Mouse (Mus musculus): ENCODE measurements at regions not wholly inside any gene's neighbourhood (a gene's known extent, or its start where the extent isn't known, plus 50 kb on each side); places are given as distances from the start of the nearest gene placed in this dataset.

- no peaks in the 10 kb centered on the region for H3K27me3 ChIP-seq (replicated peaks)
- H3K9ac ChIP-seq (ENCODE audit: insufficient read depth, low read depth): no peak overlapping the region
- H3K27ac ChIP-seq (ENCODE audit: insufficient read depth, low read depth): no peak overlapping the region
- DNase-seq (ENCODE audit: extremely low read depth): no peak
- H3K36me3 ChIP-seq (replicated peaks in 1 of 2; ENCODE audit: control insufficient read depth in 1 of 2, insufficient read depth in 1 of 2, low read length in 1 of 2): no peaks in the 10 kb centered on the region
- no peaks in the 10 kb centered on the region for H3K4me1 ChIP-seq (ENCODE audit: control insufficient read depth in 1 of 2, insufficient read depth in 2 of 2)
- dilution Hi-C loops (cut with MboI; ENCODE audit: extremely low pct_ligation_motif_present, extremely low pct_unique_long_range_greater_than_20kb, low sequenced_read_pairs): no loop called here
- TF ChIP-seq TCF12 (IDR thresholded peaks at IDR 0.05; ENCODE audit: low read depth, low read length): no peak
- H3K79me2 ChIP-seq (replicated peaks; ENCODE audit: control insufficient read depth, extremely low read depth, insufficient read depth, poor library complexity, severe bottlenecking): no peaks in the 10 kb centered on the region
- no peaks in the 10 kb centered on the region for H3K9me3 ChIP-seq (replicated peaks; ENCODE audit: low read length)
- in situ Hi-C loops (cut with MboI; ENCODE audit: low pct_ligation_motif_present, low pct_unique_long_range_greater_than_20kb, low sequenced_read_pairs): no loop called here
- H3K4me3 ChIP-seq (replicated peaks in 1 of 3; ENCODE audit: low read depth in 2 of 3, low read length in 2 of 3, poor library complexity in 1 of 3): no peak overlapping the region
- H3K4me2 ChIP-seq (ENCODE audit: insufficient read depth, low read depth, poor library complexity, severe bottlenecking): no peak overlapping the region
Measured at GRCm38 (mm10) chr4:12308332-12308731, 136.5 kb upstream of the Fam92a start.

GRCm38 (mm10) chr4:12306618-12307565, 135.1 kb upstream of the Fam92a start:
- Histone ChIP-seq H3K4me3 (replicated peaks in 1 of 3; ENCODE audit: low read depth in 2 of 3, low read length in 2 of 3, poor library complexity in 1 of 3) (no peak overlapping the region), H3K27me3 (replicated peaks) (no peaks in the 10 kb centered on the region), H3K36me3 (replicated peaks in 1 of 2; ENCODE audit: control insufficient read depth in 1 of 2, insufficient read depth in 1 of 2, low read length in 1 of 2) (no peaks in the 10 kb centered on the region), H3K27ac (ENCODE audit: insufficient read depth, low read depth) (no peak overlapping the region), H3K79me2 (replicated peaks; ENCODE audit: control insufficient read depth, extremely low read depth, insufficient read depth, poor library complexity, severe bottlenecking) (no peaks in the 10 kb centered on the region), H3K9me3 (replicated peaks; ENCODE audit: low read length) (no peaks in the 10 kb centered on the region), H3K4me2 (ENCODE audit: insufficient read depth, low read depth, poor library complexity, severe bottlenecking) (no peak overlapping the region), H3K9ac (ENCODE audit: insufficient read depth, low read depth) (no peak overlapping the region), H3K4me1 (ENCODE audit: control insufficient read depth in 1 of 2, insufficient read depth in 2 of 2) (no peaks in the 10 kb centered on the region)
- dilution Hi-C loops (cut with MboI; ENCODE audit: extremely low pct_ligation_motif_present, extremely low pct_unique_long_range_greater_than_20kb, low sequenced_read_pairs) (no loop called here), in situ Hi-C loops (cut with MboI; ENCODE audit: low pct_ligation_motif_present, low pct_unique_long_range_greater_than_20kb, low sequenced_read_pairs) (no loop called here)
- no peak for TF ChIP-seq USF2 (conservative IDR thresholded peaks at IDR 0.05; ENCODE audit: low read depth, low read length)
- no peak for TF ChIP-seq ELF1 (IDR thresholded peaks at IDR 0.05; ENCODE audit: low read depth, low read length)
- no peak for TF ChIP-seq RAD21 (IDR thresholded peaks at IDR 0.05; ENCODE audit: low read depth, low read length)
- no peak for TF ChIP-seq HCFC1 (IDR thresholded peaks at IDR 0.05; ENCODE audit: low read depth, low read length)
- no peak for TF ChIP-seq E2F4 (IDR thresholded peaks at IDR 0.05; ENCODE audit: insufficient replicate concordance, low read depth, low read length)
- TF ChIP-seq USF1 (IDR thresholded peaks at IDR 0.05; ENCODE audit: low read depth, low read length): no peak
- no peak for TF ChIP-seq MYC (IDR thresholded peaks at IDR 0.05; ENCODE audit: low read depth, low read length)
- TF ChIP-seq CHD2 (IDR thresholded peaks at IDR 0.05; ENCODE audit: low read length): no peak
- no peak for TF ChIP-seq ETS1 (conservative IDR thresholded peaks at IDR 0.05; ENCODE audit: low read depth, low read length)
- no peak for TF ChIP-seq IRF4 (IDR thresholded peaks at IDR 0.05; ENCODE audit: low read depth, low read length)
- DNase-seq (ENCODE audit: extremely low read depth): no peak

- H3K27me3 ChIP-seq (replicated peaks): no peaks in the 10 kb centered on the region
- no peak overlapping the region for H3K4me3 ChIP-seq (replicated peaks in 1 of 3; ENCODE audit: low read depth in 2 of 3, low read length in 2 of 3, poor library complexity in 1 of 3)
- dilution Hi-C loops (cut with MboI; ENCODE audit: extremely low pct_ligation_motif_present, extremely low pct_unique_long_range_greater_than_20kb, low sequenced_read_pairs): no loop called here
- H3K27ac ChIP-seq (ENCODE audit: insufficient read depth, low read depth): no peak overlapping the region
- no peak for DNase-seq (ENCODE audit: extremely low read depth)
- no peak overlapping the region for H3K4me2 ChIP-seq (ENCODE audit: insufficient read depth, low read depth, poor library complexity, severe bottlenecking)
- no peaks in the 10 kb centered on the region for H3K79me2 ChIP-seq (replicated peaks; ENCODE audit: control insufficient read depth, extremely low read depth, insufficient read depth, poor library complexity, severe bottlenecking)
- H3K9me3 ChIP-seq (replicated peaks; ENCODE audit: low read length): no peaks in the 10 kb centered on the region
- in situ Hi-C loops (cut with MboI; ENCODE audit: low pct_ligation_motif_present, low pct_unique_long_range_greater_than_20kb, low sequenced_read_pairs): no loop called here
- no peaks in the 10 kb centered on the region for H3K36me3 ChIP-seq (replicated peaks in 1 of 2; ENCODE audit: control insufficient read depth in 1 of 2, insufficient read depth in 1 of 2, low read length in 1 of 2)
- no peaks in the 10 kb centered on the region for H3K4me1 ChIP-seq (ENCODE audit: control insufficient read depth in 1 of 2, insufficient read depth in 2 of 2)
- H3K9ac ChIP-seq (ENCODE audit: insufficient read depth, low read depth): no peak overlapping the region
- TF ChIP-seq TBP (conservative IDR thresholded peaks at IDR 0.05; ENCODE audit: low read depth, low read length) (no peak), MAX (IDR thresholded peaks at IDR 0.05; ENCODE audit: low read length) (no peak), SMC3 (IDR thresholded peaks at IDR 0.05; ENCODE audit: low read depth, low read length) (no peak), RCOR1 (conservative IDR thresholded peaks at IDR 0.05; ENCODE audit: low read depth, low read length) (no peak), NRF1 (IDR thresholded peaks at IDR 0.05; ENCODE audit: low read depth, low read length) (no peak), MYC (IDR thresholded peaks at IDR 0.05; ENCODE audit: low read depth, low read length) (no peak), PAX5 (IDR thresholded peaks at IDR 0.05; ENCODE audit: low read length) (no peak), NELFE (IDR thresholded peaks at IDR 0.05; ENCODE audit: low read depth, low read length) (no peak), ETS1 (conservative IDR thresholded peaks at IDR 0.05; ENCODE audit: low read depth, low read length) (no peak), KAT2A (IDR thresholded peaks at IDR 0.05; ENCODE audit: insufficient replicate concordance, low read length) (no peak), ZNF384 (IDR thresholded peaks at IDR 0.05; ENCODE audit: low read depth, low read length) (no peak), CHD2 (IDR thresholded peaks at IDR 0.05; ENCODE audit: low read length) (no peak), USF2 (conservative IDR thresholded peaks at IDR 0.05; ENCODE audit: low read depth, low read length) (no peak), EP300 (IDR thresholded peaks at IDR 0.05; ENCODE audit: low read length) (no peak), JUND (conservative IDR thresholded peaks at IDR 0.05; ENCODE audit: low read depth, low read length) (no peak), MEF2A (IDR thresholded peaks at IDR 0.05; ENCODE audit: borderline replicate concordance, low read depth, low read length) (no peak)
Measured at GRCm38 (mm10) chr4:12287079-12287686, 115.4 kb upstream of the Fam92a start.
